Mouse (Mus musculus) spleen, postnatal 36 days (tissue): Measurements from ENCODE around the gene Vmn2r89.
"Not testable (repeated sequence)": the region's sequence is repeated elsewhere in the genome, so short reads cannot be mapped to it uniquely, and the experiment has no call there.

Source experiments
- DNase-seq, 2 experiments: peaks; one replicate each; pipeline ENCODE4 v3.0.0; 2022; ENCODE audit warnings: low spot score in 2 of 2, mixed read lengths in 1 of 2

The Vmn2r89 gene

GRCm38 (mm10) chr14:51451557-51451956 lies at the start of gene Vmn2r89:
TSS of gene Vmn2r89 (plus strand) at chr14:51451857.
- DNase-seq: not testable (repeated sequence)

- DNase-seq: no peak
Observed at GRCm38 (mm10) chr14:51410520-51410919, 41.1 kb upstream of the Vmn2r89 start, which contains the start of gene Vmn2r88. TSS of gene Vmn2r88 (plus strand) at chr14:51410820.

GRCm38 (mm10) chr14:51423885-51424284 lies 27.8 kb upstream of the Vmn2r89 start:
- no peak for DNase-seq

GRCm38 (mm10) chr14:51430138-51430537 lies 21.5 kb upstream of the Vmn2r89 start:
- not testable (repeated sequence) for DNase-seq

GRCm38 (mm10) chr14:51434546-51434945 lies 17.1 kb upstream of the Vmn2r89 start:
- DNase-seq: no peak

GRCm38 (mm10) chr14:51435020-51435419 lies 16.6 kb upstream of the Vmn2r89 start:
- no peak for DNase-seq

GRCm38 (mm10) chr14:51438955-51439354 lies 12.7 kb upstream of the Vmn2r89 start:
- DNase-seq: no peak

GRCm38 (mm10) chr14:51480278-51480677 lies 28.6 kb downstream of the Vmn2r89 start:
- not testable (repeated sequence) for DNase-seq

GRCm38 (mm10) chr14:51481332-51482015 lies 29.8 kb downstream of the Vmn2r89 start:
- DNase-seq: not testable (repeated sequence)

GRCm38 (mm10) chr14:51482051-51482715 lies 30.5 kb downstream of the Vmn2r89 start:
- DNase-seq: no peak

GRCm38 (mm10) chr14:51482971-51483381 lies 31.3 kb downstream of the Vmn2r89 start:
- DNase-seq: not testable (repeated sequence)

GRCm38 (mm10) chr14:51483671-51484070 lies 32.0 kb downstream of the Vmn2r89 start:
- DNase-seq: no peak

- no peak for DNase-seq
Observed at GRCm38 (mm10) chr14:51486111-51486510, 34.5 kb downstream of the Vmn2r89 start.

- DNase-seq: no peak
Observed at GRCm38 (mm10) chr14:51495781-51496180, 44.1 kb downstream of the Vmn2r89 start.

- DNase-seq: no peak
Observed at GRCm38 (mm10) chr14:51496955-51497354, 45.3 kb downstream of the Vmn2r89 start.

- no peak for DNase-seq
Observed at GRCm38 (mm10) chr14:51497958-51498357, 46.3 kb downstream of the Vmn2r89 start.

GRCm38 (mm10) chr14:51499707-51500275 lies 48.1 kb downstream of the Vmn2r89 start:
- no peak for DNase-seq

- no peak for DNase-seq
Observed at GRCm38 (mm10) chr14:51500461-51500860, 48.8 kb downstream of the Vmn2r89 start.

- DNase-seq: no peak
Observed at GRCm38 (mm10) chr14:51507416-51507815, 55.8 kb downstream of the Vmn2r89 start.
